Mouse (Mus musculus) right cerebral cortex, adult 2 months (tissue): ENCODE data around the gene Selplg.
"Not testable (repeated sequence)": the region's sequence is repeated elsewhere in the genome, so short reads cannot be mapped to it uniquely, and the experiment has no call there.

Experiments
- DNase-seq, 2 experiments: peaks; one replicate each; pipeline ENCODE4 v3.0.0; 2021 to 2022; ENCODE audit warnings: low spot score in 2 of 2

Selplg gene

GRCm38 (mm10) chr5:113824228-113824627 is 8.2 kb downstream of the Selplg start:
- no peak for DNase-seq

DNA sequence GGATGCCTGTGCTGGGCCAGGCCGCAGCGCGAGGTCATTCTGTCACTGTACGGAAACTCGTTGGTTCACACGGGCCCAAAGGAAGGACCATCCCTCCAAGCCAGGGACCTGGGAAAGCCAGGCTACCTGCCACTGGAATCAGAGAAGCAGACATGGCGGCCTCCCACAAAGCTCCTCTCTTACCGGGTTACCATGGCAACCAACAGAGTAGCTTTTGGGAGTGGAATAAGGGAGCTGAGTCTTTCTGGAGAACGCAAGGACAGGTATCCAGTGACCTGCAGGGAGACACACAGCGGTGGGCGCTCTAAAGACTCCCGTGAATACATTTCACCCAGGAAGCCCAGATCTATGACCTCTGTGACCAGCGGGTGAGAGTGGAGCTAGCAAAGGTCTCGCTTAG is 13.9 kb downstream of the Selplg start:
- DNase-seq, result no peak

DNA sequence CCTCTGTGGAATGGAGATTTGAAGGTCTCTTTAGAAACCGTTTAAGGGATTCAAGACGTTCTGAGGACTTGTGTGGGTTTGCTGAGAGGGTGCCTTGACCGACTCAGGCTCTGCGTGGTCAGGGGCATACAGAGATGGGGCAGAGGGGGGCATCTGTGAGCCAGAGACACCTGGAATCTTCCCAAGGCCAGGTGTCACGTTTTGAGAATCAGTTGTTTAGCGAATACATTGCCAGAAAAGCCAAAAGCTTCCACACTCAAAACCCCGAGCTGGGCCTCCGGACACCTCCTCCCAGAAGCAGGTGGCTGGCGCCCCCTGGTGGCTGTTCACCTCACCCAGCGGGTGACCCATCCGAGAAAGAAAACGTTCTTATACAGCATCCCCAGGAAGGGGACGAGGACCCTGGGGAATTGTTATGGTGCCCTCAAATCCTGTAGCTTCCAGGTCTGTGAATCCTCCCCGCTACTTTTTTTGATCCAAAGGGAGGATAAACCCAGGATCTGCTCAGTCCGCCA is 16.7 kb downstream of the Selplg start:
- DNase-seq, result peak; percentile 49 to 63

DNA sequence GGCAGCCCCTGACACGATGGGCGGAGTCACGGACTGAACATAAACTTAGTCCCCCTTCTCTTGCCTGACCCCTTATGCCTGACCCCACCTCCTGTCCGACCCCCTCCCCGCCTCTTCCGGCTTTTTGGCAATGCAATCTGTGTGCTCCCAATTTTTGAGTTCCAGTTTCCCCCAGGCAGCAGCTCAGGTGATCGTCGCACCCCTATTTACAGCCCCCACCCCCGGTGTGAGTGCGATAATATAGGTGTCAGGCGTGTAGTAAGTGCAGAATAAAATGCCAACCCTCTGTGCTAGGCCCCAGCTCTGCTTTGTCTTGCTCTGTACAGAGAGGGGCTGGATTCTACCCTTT is 17.4 kb downstream of the Selplg start:
- DNase-seq, result no peak

- no peak for DNase-seq
Measured at GRCm38 (mm10) chr5:113814111-113815040, 18.1 kb downstream of the Selplg start.

DNA sequence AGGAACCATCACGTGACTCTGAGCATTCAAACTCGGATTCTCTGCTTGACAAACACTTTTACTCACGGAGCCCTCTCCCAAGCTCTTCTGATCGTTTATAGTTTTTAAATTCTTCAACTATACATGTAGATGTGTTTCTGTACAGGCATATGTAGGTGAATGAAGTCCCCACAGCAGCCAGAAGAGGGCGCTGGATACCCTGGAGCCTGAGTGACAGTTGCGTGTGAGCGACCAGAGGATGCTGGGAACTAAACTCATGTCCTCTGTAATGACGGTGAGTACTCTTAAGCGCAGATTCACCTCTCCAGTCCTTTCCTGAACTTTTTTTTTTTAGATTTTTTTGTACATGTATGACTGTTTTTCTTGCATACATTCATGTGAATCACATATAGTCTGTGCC is 18.8 kb downstream of the Selplg start:
- no peak for DNase-seq

- DNase-seq, result no peak
Measured at GRCm38 (mm10) chr5:113812638-113813037, 19.8 kb downstream of the Selplg start.

GRCm38 (mm10) chr5:113811824-113812420 is 20.5 kb downstream of the Selplg start:
- not testable (repeated sequence) for DNase-seq

DNA sequence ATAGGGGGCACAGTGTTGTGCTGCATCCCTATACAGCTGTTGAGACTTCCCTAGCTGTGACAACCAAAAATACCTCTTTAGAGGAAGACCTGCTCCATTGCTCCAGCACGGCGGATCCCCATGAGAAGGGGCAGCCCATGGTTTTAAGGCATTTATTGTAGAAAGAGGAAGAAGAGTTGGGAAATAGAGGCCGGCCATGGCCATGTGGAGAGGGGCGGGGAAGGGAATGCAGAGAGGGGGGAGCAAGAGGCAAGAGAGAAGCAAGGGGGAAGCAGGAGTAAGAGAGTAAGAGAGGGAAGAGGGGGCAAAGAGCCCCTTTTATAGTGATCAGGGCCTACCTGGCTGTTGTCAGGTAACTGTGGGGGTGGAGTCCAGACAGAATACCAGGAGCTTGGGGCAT is 22.3 kb downstream of the Selplg start:
- DNase-seq, result no peak

DNA sequence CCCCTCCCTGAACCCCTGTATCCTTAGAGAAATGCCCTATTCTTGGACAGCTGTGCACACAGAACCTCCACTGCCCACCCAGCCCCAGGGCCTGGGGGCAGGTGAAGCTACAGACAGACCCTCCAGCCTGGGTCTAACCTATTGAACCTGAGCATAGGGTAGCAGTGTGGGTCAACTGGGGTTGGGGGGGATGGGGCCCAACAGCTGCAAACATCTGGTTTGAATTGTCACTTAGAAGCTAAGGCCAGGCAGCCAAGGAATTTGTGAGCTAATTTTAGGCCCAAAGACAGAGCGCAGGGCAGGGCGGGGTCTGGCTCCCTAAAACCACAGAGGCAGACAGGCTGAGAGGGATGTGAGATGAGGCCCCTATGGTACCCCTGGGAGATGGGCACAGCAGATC is 24.3 kb downstream of the Selplg start:
- no peak for DNase-seq

GRCm38 (mm10) chr5:113807712-113808111 is 24.7 kb downstream of the Selplg start:
- no peak for DNase-seq

GRCm38 (mm10) chr5:113806414-113806813 is 26.0 kb downstream of the Selplg start:
- no peak for DNase-seq

DNA sequence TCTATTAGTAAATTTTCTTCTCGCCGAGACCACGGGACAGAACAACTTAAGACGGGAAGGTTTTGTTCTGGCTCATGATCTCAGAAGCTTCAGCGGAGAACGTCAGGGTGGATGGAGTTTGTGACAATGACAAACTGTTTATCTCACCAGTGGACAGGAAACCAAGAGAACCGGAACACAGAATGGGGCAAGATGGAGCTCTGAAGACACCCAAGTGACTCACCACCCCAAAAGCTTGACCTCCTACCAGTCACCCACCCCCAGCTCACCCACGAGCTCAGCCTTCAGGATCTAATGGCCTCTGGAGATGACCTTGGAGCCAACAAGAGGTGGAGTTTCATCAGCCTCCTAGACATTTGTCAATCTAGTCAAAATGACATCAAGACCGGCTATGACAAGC is 27.1 kb downstream of the Selplg start:
- no peak for DNase-seq

- DNase-seq, result no peak
Measured at GRCm38 (mm10) chr5:113804395-113804966, 28.0 kb downstream of the Selplg start.

- DNase-seq, result no peak
Measured at GRCm38 (mm10) chr5:113800280-113800679, 32.2 kb downstream of the Selplg start, which contains the start of gene Tmem119. Gene Tmem119, minus strand, starts transcription at chr5:113800516.

DNA sequence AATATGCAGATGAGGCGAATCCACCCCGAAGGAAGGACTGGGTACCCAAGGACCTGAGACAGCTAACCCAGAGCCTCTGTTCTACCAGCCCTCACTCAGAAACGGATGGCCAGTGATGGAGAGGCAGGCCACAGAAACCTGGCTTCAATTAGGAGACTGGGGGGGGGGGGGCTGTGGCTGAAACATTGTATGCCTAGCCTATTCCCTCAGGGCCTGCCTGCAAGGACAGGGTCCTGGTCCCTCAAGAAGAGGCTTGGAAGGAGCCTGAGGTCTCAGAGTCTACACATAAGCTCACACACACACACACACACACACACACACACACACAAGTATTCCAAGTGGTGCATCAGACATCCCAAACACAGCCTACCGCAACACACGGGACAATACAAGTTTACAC is 32.8 kb downstream of the Selplg start:
- no peak for DNase-seq

- no peak for DNase-seq
Measured at GRCm38 (mm10) chr5:113798525-113798924, 33.9 kb downstream of the Selplg start.

DNA sequence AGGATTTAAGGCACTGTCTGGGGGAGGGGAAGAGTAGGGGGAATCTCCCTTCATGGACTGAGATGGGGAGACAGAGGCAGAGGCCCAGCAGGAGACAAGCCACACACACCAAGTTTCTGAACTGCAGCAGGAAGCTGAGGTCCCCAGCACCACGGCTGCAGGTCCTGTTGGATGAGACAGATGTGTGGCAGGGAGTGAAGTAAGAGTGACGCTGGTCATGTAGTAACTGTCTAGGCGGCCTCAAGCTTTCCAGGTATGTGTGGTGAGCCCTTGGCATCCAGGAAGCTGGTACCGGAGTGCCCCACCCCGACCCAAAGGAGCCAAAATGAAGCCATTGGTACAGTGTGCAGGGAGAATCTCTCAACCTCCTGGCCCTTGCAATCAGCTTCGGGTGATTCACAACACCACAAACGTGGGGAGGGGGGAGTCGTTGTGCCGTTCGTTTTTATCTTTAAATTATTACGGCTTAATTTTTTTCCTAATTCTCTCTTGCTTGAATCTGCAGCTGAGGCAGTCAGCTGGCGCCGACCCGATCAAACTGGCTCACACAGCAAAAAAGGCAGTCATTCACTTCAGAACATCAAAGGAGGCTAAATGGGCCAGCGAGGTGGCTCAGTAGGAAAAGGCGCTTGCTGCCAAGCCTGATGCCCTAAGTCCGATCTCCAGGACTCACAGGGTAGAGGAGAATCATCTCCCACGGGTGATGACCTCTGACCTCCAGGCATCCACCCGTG is 35.1 kb downstream of the Selplg start:
- no peak for DNase-seq

DNA sequence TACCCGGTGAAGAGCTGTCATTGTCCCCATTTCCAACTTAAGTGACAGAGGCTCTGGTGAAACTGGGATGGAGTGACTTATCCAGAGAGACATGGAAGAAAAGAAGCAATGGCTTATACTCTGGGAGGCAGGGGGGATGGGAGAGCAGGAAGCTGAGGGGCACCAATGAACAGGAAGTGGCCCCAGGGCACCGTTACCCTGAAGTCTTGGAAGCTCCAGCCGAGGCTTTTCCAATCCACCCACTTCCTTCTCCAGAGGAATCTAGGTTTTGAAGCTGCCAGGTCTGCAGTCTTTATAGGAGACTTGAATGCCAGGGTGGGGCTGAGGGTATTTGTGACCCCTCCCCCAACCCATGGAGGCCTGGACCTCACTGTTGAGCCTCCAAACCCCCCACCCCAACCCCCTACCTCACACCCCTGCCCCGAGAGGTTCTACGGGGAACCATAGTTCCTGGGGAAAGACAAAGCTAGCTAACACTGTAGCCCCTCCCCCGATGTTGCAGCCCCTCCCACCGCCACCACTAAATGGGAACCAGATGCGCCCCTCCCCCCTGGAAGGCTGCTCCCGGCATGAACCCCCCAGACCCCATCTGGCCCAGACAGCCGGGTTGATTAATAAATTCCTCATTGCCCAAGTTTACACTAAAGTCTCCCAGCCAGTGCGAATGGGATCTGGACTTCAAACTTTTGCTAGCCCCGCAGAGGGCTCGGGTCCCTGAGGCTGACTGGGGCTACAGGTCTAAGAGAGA is 35.9 kb downstream of the Selplg start:
- no peak for DNase-seq

DNA sequence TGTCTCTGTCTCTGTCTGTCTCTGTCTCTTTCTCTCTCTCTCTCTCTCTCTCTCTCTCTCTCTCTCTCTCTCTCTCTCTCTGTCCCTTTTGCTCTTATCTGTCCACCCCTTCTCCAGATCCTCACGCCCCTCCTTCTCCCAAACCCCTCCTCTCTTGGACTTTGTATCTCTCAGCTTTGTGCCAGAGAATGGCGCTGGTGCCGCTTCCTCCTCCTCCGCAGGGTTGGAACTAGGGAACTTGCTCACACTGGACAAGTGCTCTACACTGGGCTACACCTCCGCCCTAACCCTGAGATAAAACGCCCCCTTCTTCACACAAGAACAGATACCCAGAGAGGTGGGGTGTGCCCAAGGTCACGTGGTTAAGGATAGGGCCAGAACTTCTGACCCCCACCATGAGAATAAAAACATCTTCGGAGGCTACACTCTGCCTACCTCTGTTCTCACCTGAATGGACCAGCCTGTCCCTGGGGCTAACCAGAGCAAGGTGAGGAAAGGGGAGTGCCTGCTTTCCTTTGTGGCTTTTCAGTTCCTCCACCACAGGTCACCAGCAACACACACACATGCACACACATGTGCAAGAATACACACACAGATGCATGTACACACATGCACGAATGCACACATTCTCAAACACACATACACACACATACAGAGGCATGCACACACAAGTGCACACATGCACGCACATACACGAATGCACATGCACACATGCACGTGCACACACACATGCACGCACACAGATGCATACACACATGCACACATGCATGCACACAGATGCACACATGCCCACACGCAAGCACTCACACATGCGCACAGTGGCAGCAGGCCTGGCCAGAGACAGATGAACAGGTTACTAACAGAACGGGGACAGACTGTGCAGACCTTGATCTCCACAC is 41.0 kb downstream of the Selplg start:
- DNase-seq, result no peak
